Mouse (Mus musculus): Measurements from ENCODE around the gene Plet1. TPM values are rescaled to one million over a fixed set of nuclear protein-coding genes. Genes with fewer than 3 reads are reported as not detected.

Gene Plet1
- total RNA-seq (2015; ENCODE audit: low replicate concordance), result not detected in 2 replicates
- not detected in 2 replicates for total RNA-seq (2017; ENCODE audit: low replicate concordance)

DNA sequence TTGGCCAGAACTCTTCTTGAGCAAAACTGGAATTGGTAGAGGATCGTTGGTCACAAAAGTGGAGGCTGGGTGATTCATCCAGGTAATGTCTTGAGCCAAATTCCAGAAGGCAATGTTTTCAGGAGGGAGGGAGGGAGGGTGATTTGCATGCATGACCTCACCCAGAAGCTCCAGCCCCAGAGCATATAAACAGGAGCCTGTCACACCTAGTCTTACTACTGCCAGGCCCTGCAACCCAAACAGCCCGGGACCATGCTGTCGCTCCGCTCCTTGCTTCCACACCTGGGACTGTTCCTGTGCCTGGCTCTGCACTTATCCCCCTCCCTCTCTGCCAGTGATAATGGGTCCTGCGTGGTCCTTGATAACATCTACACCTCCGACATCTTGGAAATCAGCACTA, at the start of gene Plet1:
Gene Plet1, plus strand, starts transcription at position 215 of the 400 bp plus-strand sequence.
- ATAC-seq (replicated peaks; ENCODE audit: low FRiP score, poor library complexity, severe bottlenecking), result no peak

DNA sequence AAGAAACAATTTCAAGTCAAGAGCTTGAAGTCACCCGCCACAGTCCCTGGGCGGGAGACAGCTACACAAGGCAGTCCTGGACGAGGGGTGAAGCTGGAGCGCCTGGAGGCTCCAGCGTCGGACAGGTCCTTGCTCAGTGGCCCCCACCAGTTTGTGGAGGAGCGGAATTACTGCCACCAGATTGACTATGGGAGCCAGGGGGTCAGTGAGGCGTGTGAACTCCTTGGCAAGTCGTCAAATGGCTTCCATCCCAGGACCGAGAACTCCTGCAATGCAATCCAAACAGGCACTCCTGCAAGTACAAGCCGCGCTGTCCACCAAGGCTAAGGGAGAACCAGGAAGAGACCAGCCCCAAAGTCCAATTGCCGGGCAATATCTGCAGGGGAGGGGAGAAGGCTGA, 45.3 kb upstream of the Plet1 start:
- ATAC-seq (replicated peaks; ENCODE audit: low FRiP score, poor library complexity, severe bottlenecking), result no peak

DNA sequence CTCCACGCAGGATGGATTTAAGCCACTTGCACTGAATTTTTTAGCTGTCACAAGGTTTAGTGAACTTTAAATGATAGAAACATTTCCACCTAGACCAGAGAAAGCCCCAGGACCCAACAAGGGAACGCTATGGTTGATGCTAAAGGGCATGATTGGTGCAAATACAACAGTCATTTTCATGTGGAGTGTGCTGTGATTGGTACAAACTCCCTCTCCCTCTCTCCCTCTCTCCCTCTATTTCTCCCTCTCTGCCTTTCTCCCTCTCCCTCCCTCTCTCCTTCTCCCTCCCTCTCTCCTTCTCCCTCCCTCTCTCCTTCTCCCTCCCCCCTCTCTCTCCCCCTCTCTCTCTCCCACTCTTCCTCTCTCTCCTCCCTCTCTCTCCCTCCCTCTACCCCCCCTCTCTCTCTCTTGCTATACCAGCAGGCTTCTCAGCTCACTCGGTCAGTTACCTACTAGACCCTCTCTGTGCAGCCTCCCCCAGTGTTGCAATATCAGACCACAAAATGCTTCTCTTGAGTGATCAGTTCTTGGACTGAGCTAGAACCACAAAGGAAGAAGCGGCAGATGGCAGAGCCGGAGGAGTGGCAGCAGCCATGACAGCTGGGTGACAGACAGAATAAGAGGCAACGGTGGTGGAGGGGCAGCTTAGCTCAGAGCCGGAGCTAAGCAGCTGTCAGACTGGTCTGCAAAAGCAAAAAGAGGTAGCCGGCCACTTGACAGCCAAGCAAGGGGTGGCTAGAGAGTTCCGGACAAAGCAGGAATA, 42.7 kb upstream of the Plet1 start:
- ATAC-seq (replicated peaks; ENCODE audit: low FRiP score, poor library complexity, severe bottlenecking), result 0 out of 2 replicates have a peak, but pooled peaks have one; percentile 41

- peak; percentile 74 for ATAC-seq (replicated peaks; ENCODE audit: low FRiP score, poor library complexity, severe bottlenecking)
These were observed 42.0 kb upstream of the Plet1 start for GRCm38 (mm10) chr9:50452303-50452775.

DNA sequence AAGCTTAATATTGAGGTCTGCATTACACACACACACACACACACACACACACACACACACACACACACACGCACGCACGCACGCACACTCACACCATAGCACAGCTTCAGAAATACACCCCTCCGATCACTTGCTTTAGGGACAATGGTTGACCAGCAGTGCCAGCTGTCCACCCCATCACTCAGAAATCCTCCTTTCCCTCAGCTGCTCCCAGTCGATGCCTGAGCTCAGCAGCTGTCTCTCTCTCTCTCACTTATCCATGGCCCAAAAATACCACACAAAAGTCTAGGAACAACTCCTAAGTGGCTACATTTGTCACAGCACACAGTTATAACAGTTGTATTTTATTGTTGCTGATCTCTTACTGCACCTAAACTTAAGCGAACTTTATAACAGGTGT, 36.7 kb upstream of the Plet1 start:
- no peak for ATAC-seq (replicated peaks; ENCODE audit: low FRiP score, poor library complexity, severe bottlenecking)

- ATAC-seq (replicated peaks; ENCODE audit: low FRiP score, poor library complexity, severe bottlenecking), result no peak
These were observed 34.8 kb upstream of the Plet1 start for GRCm38 (mm10) chr9:50459537-50459936.

- peak; percentile 76 for ATAC-seq (replicated peaks; ENCODE audit: low FRiP score, poor library complexity, severe bottlenecking)
These were observed 31.7 kb upstream of the Plet1 start for GRCm38 (mm10) chr9:50462494-50463204.

DNA sequence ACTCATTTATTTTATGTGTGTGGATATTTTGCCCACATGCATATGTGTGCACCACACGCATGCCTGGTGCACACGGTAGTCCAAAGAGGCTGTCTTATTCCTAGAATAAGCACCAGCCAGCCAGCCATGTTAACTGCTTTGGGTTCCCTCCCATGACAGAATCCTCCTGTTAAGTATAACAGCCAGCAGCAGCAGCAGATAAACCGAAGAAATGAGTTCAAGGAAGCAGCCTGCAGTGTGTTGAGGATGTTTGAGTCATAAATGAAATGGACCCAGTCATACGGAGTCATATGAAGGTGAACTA, 31.2 kb upstream of the Plet1 start:
- no peak for ATAC-seq (replicated peaks; ENCODE audit: low FRiP score, poor library complexity, severe bottlenecking)

- ATAC-seq (replicated peaks; ENCODE audit: low FRiP score, poor library complexity, severe bottlenecking), result no peak
These were observed 23.8 kb upstream of the Plet1 start for GRCm38 (mm10) chr9:50470377-50471100.

GRCm38 (mm10) chr9:50471181-50471901, 23.0 kb upstream of the Plet1 start:
- ATAC-seq (replicated peaks; ENCODE audit: low FRiP score, poor library complexity, severe bottlenecking), result no peak

GRCm38 (mm10) chr9:50475318-50475717, 19.0 kb upstream of the Plet1 start:
- no peak for ATAC-seq (replicated peaks; ENCODE audit: low FRiP score, poor library complexity, severe bottlenecking)

GRCm38 (mm10) chr9:50475745-50476144, 18.6 kb upstream of the Plet1 start:
- ATAC-seq (replicated peaks; ENCODE audit: low FRiP score, poor library complexity, severe bottlenecking), result no peak

DNA sequence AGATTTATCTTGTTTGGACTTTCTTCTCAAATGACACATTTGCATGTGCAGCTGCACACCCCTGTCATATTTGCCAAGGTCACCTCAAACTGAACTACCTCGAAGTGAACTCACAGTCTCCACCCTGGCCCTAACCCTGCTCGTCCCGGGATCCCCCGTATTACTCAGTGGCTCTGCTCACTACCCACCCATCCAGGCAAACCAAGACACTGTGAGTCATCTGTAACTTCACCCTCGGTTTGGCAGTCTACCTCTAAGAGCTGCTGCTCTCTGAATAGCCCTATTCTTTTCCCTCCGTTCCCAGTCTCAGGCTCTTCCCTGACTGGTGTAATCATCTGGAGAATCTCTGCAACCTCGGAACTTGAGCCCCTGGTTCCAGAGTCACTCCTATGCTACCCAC, 17.7 kb upstream of the Plet1 start:
- ATAC-seq (replicated peaks; ENCODE audit: low FRiP score, poor library complexity, severe bottlenecking), result no peak

DNA sequence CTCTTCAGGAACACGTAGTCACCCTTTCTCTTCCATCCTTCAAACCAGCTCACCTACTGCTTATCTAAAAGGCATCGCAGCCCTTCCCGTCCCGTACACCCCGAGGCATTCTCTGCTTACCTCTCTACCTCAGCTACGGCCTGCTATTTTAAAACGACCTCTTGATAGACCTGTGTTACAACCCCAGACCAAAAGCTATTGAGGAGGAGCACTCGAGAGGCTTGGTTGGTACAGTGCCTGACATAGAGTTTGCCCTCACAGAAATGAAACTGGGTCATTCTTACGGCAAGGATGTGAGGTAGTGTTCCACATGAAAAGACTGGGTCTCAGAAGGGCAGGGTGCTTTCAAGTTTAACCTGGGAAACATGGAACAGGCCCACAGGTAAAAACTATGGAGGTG, 17.1 kb upstream of the Plet1 start:
- ATAC-seq (replicated peaks; ENCODE audit: low FRiP score, poor library complexity, severe bottlenecking), result no peak

GRCm38 (mm10) chr9:50478826-50479225, 15.5 kb upstream of the Plet1 start:
- ATAC-seq (replicated peaks; ENCODE audit: low FRiP score, poor library complexity, severe bottlenecking), result no peak

- ATAC-seq (replicated peaks; ENCODE audit: low FRiP score, poor library complexity, severe bottlenecking), result no peak
These were observed 14.8 kb upstream of the Plet1 start for GRCm38 (mm10) chr9:50479476-50479875.

DNA sequence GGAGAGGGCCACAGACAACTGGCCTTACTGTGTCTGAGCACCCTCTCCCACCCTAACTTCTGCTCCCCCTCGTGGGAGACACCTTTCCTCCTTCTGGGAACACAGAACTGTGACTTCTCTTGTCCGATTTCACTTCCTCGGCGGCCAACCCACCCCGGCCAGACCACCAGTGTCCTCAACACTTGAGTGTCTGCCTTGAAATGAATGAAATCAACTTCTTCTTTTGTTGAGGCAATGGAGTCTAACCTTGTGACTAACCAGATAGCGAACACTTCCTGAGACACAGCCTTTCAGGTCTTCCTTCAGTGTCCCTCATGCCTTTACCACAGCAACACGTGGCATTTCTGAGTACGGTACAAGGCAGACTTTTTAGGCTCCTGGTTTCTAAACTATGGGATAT, 11.6 kb upstream of the Plet1 start:
- no peak for ATAC-seq (replicated peaks; ENCODE audit: low FRiP score, poor library complexity, severe bottlenecking)

- ATAC-seq (replicated peaks; ENCODE audit: low FRiP score, poor library complexity, severe bottlenecking), result no peak
These were observed 8.8 kb upstream of the Plet1 start for GRCm38 (mm10) chr9:50485521-50485920.

DNA sequence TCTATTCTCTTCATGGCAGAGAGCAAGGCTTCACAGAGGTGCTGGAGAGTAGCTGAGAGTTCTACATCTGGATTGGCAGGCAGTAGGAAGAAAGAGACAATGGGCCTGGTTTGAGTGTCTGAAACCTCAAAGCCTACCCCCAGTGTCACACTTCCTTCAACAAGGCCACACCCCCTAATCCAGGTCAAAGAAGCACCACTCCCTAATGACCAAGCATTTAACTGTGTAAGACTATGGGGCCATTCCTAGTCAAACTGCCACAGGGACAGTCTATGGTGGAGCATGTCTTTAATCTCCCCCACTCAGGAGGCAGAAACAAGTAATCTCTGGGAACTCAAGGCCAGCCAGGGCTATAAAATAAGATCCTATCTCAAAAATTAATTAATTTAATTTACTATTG, 3.5 kb upstream of the Plet1 start:
- ATAC-seq (replicated peaks; ENCODE audit: low FRiP score, poor library complexity, severe bottlenecking), result no peak

DNA sequence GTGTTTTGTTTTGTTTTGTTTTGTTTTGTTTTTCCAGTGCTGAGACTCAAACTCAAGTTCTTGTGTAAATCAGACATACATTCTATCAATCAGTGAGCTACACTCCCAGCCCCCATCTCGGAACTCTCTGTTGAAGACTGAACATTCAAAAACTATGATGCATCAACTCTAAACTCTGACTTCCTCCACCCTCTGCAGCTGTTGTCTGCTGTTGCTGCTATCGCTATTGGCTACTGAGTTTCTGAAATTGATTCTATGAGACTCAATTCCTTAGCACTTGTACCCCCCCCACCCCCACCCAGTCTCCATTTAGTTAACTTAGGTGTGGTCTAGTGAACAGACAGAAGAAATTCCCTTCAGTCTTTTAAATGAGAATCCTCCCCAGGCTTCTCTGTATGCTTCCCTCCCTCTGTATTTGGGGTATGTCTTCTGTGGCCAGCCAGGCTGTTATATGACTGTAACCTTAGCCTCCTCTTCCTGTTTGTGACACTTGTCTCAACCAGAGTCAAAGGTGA, 2.7 kb upstream of the Plet1 start:
- ATAC-seq (replicated peaks; ENCODE audit: low FRiP score, poor library complexity, severe bottlenecking), result no peak
